Mouse (Mus musculus) CD4-positive, CD25-positive, alpha-beta regulatory T cell, adult 4 months (primary cell): ENCODE measurements around the gene Syt8. TPM values are rescaled to one million over a fixed set of nuclear protein-coding genes. Genes with fewer than 3 reads are reported as not detected.
A peak's percentile ranks its signal among the peaks of the same experiment; 100 is the strongest.

Experiments
- ATAC-seq: one replicate; pipeline ENCODE4 v1.8.0; 2017
- polyA plus RNA-seq, 2 experiments: library from polyadenylated mRNA; unstranded; fragments of 100-300 nt; shearing (Covaris generic); gene quantifications; one replicate each; pipeline ENCODE4 v1.2.1; 2017

Gene Syt8
- polyA plus RNA-seq, 2 experiments from 2014 or later, result not detected

DNA sequence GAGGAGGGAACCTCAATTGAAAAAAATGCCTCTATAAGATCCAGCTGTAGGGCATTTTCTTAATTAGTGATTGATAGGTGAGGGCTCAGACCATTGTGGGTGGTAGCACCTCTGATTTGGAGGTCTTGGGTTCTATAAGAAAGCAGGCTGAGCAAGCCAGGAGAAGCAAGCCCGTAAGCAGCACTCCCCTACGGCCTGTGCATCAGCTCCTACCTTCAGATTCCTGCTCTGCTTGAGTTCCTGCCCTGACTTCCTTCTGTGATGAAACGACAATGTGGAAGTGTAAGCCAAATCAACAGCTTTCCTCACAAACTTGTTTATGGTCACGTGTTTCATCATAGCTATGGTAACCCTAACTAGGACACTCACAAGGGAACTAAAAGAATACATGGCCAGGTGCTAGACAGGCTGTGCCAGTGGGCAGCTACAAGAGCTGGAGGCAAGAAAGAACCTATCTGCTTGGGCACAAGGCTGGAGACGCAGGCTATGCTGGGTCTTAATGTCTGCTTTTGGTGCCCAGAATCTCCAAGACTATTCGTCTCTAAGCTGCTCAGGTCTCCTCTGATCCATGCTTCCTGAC is 14.5 kb downstream of the Syt8 start:
- no peak for ATAC-seq

DNA sequence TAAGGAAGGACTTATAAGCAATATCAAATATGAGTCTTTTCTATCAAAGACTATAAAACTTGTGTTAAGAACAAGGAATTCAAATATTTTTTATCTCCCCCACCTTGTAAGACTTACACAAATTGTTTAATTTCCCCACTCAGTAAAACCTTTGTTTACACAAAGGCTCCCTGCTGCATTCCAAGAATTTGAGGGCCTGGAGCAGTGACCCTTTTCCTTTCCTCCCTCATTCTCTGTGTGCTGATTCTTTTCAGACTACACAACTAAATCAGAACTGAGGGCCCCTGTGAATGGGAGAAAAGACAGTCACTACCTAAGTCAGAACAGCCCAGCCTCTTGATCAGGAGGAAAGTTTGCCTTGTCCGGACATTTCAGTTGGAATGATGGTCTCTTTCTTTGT is 20.1 kb downstream of the Syt8 start:
- ATAC-seq, result no peak

DNA sequence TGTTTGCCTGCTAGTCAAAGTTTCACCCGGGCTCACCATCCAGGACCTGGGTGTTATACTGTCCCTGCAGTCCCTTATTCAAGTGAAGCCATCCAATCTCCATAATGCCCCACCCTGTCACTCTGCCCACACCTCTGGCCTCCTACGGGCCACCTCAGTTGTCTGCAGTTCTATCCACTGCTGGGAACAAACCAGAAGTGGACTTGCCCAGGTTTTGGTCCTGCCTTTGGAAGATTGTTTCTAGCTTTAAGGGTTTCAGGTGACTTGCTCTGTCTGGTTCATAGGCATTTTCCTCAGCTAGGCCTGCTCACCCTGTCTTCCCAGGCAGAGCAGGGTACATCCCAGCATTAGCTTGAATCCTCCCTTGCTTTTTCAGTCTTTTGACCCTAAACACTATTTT is 20.6 kb downstream of the Syt8 start:
- no peak for ATAC-seq

DNA sequence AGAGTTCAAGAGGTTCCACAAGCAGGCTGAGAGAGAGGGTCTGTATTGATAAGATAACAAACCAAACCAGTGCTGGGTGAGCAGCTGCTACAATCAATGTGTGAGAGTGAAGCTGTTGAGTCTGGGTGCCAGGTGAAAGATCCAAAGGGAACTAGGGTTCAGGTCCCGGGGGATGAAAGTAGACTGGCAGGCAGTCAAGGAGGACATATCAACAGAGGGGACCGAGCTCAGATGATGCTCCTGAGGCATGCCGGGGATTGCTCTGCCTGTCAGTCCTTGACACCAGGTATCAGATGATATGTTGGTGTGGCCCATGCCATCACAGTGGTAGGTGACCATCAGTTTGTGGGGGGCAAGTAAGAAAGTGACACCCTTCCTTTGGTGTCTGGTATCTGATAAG is 22.2 kb downstream of the Syt8 start:
- ATAC-seq, result no peak

DNA sequence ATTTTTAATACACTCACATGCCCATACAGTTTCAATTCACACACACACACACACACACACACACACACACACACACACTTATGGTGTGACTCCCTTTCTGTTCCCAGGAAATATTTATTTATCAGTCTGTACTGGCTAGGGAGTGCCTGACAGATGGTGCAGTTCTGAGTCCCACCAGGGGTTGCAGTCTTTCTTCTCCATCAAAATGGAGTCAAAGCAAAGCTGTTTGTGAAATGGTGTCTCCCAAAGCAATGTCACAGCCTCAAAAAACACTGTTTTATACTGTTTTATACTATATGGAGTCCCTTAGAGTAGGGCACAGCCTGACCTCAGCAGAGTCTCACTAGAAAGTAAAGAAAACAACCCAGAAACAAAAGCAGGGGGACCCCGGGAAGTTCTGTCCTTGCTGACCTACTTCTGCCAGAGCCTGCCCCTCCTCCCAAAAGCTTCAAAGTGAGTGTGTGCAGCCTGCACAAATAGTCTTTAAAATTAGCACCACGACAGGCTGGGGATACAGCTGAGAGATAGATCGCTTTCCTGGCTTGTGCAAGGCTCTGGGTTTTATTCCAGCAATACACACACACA is 22.7 kb downstream of the Syt8 start:
- ATAC-seq, result no peak

DNA sequence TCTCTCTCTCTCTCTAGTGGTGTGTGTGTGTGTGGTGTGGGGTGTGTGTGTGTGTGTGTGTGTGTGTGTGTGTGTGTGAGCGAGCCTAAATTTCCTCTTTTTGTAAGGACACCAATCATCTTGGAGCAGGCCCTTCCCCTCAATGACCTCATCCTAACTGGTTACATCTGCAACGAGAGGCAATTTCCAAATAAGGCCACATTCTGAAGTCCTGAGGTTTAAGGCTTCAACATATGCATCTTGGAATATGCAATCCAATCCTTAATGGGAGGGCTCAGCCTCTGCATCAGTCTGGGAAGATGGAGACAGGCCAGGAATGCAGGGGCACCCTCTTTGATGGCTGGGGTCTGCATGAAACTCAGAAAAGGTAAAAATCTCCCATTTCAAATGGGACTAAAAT is 23.4 kb downstream of the Syt8 start:
- ATAC-seq, result no peak

DNA sequence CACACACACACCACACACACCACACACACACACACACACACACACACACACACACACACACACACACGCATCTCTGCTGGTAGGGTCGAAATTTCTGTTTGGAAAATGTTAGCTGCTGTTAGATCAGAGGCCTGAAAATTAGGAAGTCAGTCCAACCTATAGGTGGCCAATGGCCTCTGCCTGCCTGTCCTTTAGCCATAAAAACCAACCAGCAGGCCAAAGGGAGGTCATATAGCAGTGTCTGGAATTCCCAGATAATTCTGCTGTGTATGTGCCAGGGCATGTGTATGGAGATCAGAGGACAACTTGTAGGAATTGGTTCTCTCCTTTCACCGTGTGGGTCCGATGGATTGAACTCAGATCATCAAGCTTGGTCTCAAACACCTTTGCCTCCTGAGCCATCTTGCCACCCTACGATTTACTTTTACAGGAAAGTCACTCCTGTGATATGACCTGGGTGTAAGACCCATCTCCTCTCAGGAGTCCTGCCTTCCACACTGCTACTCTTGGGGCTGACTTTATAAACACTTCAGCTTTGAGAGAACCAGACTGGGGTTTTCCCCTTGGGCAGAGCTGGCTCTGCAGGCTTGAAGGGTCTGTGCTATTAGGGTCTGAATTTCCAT is 24.1 kb downstream of the Syt8 start:
- no peak for ATAC-seq

DNA sequence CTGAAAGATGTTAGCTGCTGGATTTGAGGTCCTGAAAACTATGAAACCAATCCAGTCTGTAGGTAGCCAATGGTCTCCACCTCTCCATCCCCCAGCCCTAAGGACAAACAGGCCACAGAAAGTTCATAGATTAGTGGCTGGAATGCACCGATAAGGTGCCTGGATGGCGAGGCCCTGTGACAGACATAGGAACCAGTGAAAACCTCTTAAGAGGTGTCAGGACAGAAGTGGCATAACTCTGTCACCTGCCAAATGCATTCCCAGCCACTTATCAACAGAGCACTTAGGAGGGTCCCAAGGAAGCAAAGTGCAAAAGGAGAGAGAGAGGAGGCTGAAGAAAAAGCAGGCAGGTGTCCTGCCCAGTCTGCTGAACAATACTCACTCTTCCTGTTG is 24.6 kb downstream of the Syt8 start:
- no peak for ATAC-seq

DNA sequence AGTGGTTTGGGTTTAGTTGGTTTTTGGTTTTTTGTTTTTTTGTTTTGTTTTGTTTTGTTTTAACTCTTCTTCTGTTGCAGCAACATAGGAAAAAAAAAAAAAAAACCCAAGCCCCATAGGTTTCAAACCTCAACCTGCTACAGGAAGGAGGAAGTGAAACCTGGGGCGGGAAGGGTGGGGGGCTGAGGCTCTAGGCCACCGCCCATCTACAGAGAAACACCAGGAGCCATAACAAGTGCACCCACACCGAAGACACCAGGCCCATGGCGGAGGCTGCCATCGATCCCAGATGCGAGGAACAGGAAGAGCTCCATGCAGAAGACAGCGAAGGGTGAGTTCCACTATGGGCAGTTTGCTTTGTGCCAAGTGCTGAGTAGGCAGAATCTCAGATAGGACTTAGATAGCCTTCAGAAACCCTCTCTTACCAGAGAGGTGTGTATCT is 26.0 kb downstream of the Syt8 start, which contains the start of gene Lsp1:
Gene Lsp1 (plus strand): TSS at position 174 of the 442 bp plus-strand sequence.
- peak; percentile 50 for ATAC-seq

DNA sequence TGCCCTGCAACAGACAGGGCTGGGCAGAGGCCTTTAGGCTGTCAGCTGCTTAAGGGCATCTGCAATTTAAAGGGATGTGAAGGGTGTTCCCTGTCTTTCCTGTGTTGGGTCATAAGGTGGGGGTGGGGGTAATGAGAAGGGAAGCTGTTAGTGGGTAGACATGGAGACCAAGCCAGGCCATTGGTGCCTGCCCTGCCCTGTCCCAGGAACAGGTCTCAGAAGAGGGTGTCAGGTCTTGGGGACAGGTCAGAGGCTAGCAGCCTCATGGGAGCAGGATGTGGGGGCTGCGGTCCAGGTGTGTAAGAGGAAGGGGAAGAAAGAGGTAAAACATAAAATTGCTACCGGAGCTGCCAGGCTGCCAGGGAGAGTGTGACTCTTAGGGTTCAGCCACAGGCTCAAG is 26.8 kb downstream of the Syt8 start:
- ATAC-seq, result peak; percentile 37

DNA sequence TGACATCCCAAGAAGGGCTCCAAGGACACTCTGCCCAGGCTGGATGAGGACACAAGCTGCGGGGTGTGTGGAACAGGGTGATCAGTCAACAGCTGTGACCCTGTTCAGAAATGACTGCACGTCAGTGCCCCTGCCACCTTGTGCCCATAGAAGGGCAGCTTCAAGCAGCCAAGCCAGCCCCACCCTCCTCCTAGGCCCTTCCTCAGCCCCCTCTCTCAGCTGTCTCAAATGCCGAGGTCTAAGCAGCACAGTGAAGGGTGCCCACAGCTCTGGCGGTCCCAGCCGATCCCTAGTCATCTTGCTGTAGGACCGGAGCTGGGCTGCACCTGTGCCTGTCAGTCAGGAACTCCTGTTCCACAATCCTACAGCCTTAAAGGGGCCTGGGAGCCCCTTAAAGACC is 27.5 kb downstream of the Syt8 start:
- ATAC-seq, result peak; percentile 18

DNA sequence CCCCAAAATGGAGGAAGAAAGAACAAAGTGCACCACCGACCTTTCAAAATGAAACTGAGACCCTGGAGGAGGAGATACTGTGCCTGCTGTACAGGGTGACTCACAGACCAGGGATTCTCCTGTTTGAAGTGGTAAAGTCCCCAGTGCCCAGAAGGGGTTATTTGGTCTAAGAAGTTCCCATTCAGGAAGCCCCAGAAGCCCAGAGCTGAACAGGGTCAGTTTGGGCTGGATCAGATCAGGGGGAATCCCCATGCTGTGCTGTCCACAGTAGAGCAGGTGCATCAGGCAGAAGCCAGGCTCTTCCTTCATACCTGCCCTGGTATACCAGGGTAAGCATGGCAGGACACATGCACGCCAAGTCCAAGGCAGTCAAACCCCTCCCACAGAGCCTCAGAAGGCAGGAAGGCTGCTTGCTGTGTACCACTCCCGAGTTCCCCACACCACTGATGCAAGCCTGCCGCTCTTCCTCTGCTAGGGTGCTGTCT is 28.0 kb downstream of the Syt8 start:
- ATAC-seq, result peak; percentile 42

DNA sequence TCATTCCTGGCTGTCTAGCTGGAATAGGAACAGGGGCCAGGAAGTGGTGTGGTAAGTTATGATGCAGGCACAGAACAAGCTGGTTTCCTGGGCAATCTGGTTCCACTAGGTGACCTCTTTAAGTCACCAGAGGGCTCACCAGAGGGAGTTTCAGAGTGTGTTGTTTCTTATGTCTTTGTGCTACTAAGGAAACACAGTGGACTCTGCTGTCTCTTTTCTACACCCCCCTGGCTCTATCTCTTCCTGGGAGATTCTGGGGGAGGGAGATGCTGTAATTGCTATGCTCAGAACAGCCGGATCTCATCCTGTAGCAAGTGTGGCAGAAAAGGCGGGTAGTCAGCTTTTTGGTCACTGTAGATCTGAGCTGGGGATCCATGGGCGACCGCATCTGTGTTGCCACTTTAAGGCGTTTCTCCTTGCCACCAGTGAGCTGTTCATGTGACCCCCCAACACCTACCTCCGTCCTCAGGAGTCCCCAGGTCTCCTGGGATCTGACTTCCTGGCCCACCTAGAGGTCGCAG is 35.6 kb downstream of the Syt8 start:
- ATAC-seq, result no peak

DNA sequence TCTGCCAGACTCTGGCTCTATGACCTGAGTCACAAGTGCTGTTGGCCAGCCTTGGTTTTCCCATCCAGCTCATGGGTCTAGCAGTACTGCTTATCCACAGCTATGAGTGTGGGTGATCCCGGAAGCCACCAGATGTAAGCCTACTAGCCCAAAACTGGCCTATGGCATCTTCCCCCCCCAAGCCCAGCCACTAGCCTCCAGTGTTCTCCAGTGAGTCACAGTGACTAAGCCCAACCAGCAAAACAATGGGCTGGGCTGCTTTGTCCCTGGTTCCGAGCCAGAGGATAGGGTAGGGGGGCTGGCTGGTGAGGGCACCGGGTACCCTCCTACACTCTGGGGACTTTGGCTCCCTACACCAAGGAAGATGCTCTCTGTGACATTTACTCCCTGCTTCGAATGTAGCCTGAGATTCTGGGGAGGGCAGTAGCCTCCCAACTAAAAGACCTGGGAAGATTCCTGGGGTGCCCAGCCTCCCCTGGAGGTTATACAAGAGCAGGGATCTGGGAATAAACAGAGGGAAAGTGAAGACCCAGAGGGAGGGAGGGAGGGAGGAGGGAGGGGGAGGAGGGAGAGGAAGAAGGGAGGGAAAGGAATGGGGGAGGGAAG is 36.3 kb downstream of the Syt8 start:
- no peak for ATAC-seq

DNA sequence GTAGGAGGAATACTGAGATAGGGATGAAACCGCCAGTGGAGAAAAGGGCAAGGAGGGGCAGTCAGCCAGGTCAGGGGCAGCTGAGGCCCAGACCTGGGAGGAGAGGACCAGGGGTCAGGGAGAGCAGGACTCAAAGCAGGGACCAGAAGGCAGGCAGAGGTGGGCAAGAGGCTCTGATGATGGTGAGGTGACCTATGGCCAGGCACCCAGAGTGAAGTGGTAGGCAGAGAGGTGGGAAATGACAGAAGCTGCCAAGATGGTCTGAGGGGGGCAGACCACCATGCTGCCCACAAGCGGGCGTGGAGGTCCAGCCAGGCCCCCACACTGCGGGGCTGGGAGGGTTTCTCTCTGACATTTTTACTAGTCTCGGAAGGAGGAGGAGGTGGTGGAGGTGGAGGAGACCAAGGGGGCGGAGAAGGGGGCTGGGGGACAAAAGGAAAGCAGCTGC is 36.8 kb downstream of the Syt8 start:
- no peak for ATAC-seq

DNA sequence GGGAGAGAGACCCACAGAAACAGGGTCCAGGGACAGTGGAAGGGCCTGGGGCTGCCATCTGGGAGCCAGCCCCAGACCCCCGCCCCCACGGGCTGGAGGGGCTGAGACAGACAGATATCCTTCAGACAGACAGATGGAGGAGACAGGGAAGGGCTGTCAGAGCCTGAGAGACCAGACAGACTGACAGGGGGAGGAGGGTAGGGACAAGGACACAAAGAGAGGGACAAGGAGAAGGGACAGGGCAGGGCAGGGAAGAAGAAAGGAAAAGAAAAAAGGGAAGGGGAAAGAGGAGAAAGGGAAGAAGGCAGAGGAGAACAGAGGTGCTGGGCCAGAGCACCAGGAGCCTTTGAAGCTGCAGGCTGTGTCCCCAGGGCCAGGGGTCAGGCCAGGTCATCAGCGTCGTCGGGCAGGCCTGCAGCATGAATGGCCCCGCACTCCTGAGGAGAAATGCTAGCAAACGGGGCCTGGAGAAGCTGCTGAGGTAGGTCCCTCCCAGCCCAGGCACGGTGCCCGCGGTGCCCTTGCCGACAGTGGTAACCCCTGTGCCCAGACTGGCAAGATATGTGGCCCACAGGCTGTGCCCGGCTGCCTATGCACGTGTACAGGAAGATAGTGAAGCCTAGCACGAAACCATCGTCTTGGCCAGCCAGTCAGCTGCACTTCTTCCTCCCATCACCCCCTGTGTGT is 37.4 kb downstream of the Syt8 start:
- no peak for ATAC-seq

DNA sequence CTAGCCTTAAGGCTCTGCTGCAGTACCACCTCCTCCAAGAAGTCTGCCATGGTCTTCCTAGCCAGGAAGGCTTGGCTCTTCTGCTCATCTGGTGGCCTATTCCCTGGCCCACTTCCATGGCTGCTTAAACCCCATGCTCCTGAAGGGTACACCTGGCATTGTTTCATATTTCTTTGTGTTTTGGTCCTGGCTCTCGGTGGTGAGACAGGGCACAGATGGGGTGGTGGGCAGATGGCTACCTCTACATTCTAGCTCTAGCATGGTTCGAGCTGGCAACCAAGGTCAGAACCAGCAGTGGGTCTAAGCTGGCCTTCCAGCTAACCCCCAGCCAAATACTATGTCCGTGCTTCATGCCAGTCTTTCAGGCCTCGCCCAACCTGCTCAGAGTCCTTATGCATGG is 38.3 kb downstream of the Syt8 start:
- ATAC-seq, result no peak

DNA sequence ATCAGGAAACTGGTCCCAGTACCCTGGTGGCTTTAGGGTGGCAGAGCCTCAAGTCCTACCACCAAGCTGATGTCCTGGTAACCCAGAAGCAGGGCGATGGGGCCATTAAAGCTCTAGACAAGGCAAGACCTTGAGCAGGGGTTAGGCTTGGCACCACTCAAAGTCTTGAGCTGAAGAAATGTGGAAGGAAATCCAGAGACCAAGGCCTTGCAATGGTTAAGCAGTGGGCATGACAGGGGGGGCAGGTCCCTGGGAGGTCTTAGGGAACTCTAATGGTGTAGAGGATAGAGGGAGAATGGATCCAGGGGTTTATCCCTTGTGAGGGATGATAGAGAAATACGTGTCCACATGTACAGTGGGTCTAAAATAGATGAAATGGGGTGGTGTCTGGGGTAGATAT is 38.8 kb downstream of the Syt8 start:
- no peak for ATAC-seq

DNA sequence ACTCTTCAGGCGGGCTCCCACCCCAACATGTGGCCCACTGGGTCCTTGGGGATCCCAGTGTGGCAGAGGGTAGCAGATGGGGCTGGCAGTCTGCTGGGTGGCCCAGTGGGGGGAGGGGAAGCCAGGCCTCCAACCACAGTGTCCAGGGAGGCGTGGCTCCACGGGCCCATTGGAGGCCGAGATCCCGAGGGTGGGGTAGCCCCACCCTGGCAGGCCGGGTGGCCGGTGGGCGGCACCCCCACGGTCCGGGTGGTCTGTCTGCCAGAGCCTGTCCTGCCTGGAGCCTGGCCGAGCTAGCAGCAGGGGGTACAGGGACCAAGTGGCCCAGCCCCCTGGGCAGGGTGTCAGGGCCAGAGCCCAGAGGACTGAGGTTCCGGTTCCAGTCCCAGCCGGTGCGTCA is 40.1 kb downstream of the Syt8 start:
- ATAC-seq, result no peak

DNA sequence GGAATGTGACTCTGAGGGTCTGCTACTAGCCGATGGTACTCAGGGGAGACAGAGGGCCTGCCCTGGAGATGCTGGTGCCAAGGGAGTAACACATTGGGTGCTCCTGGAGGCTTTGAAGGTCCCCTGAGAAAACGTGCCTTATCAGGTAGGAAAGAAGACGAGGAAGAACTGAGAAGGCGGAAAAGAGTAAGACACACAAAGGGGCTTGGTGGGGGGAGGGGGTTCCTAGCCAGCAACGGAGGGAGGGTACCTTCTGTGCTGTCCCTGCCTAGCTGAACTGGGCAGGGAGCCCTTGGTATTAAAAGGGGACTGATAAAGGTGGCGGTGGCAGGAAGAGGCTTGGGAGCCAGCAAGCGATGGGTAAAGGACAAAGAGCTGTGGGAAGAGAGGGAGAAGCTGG is 41.0 kb downstream of the Syt8 start:
- no peak for ATAC-seq

DNA sequence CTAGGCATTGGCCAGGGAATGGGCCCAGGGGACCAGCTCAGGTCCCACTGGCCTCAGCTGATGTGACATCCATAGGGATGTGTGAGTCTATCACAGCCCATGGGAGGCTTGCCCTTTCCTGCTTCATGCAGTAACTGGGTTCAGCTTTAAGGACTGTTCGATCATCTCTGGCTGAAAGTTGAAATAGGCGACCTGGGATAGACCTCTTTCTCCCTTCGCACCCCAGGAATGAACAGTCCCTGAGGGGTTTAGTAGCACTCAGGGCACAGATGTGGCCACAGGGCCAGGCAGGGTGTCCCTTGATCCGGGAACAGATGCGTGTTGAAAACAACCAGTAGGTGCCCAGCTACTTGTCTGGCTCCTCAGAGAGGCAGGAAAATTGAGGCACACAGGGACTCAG is 41.6 kb downstream of the Syt8 start:
- ATAC-seq, result no peak

DNA sequence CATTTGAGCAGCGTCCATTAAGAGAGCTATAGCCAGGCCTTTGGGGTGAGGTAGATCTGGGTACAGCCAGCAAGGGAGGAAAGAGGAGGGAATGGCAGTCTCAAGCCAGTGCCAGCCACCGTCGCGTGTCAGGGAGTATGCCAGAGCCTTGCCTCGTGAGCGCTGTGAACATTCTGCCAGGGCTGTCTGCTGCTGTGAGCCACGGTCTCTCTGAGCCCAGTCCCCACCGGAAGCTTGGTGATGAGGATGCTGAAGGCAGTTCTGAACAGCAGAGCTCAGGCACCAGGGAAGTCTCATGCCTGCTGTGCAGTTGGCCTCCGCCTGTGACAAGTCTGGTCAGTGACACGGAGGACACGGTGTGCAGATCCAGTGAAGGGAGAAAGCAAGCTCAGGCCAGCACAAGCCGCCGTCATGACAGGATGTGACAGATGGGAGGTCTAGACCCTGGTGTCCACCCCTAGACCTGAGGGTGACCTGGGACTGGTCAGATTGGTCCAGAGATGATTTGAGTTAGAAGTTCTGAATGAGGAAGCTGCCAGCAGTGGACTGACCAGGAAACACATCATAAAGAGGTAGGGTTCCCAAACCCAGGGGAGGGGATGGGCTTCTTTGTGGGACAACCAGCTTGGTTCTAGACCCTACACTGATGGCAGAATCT is 42.3 kb downstream of the Syt8 start:
- no peak for ATAC-seq
